Mouse (Mus musculus) heart, embryonic 14.5 days (tissue): ENCODE results near the gene Ms4a14. TPM values are rescaled to one million over a fixed set of nuclear protein-coding genes. Genes with fewer than 3 reads are reported as not detected.

Source experiments
- ATAC-seq: fragments of 200-750 bp; cut with Nextera tagmentation; 2 replicates; pipeline ENCODE4 v1.8.0; 2017; ENCODE audit warnings: low read depth, moderate TSS enrichment; ENCODE audit not compliant: insufficient number of reproducible peaks, insufficient read depth, low FRiP score
- H3K27ac ChIP-seq, 2 experiments: fragments of 200-500 bp in 1 of 2; fragments of 300-500 bp in 1 of 2; sonication (generic) in 1 of 2; replicated peaks in 1 of 2; 2 replicates each; pipeline ENCODE4 v1.5.1; 2012 to 2014; ENCODE audit warnings: low read depth in 2 of 2, low read length in 2 of 2, control low read depth in 1 of 2, mild to moderate bottlenecking in 1 of 2, mixed read lengths in 1 of 2; ENCODE audit not compliant: control insufficient read depth in 1 of 2, insufficient read depth in 1 of 2
- H3K27me3 ChIP-seq: fragments of 300-500 bp; sonication (generic); 2 replicates; pipeline ENCODE4 v1.6.1; 2014; ENCODE audit warnings: mild to moderate bottlenecking, low read length, control low read depth; ENCODE audit not compliant: control insufficient read depth, insufficient read depth
- H3K36me3 ChIP-seq: fragments of 300-500 bp; sonication (generic); 2 replicates; pipeline ENCODE4 v1.6.1; 2014; ENCODE audit warnings: mild to moderate bottlenecking, control low read depth, low read length, mixed read lengths; ENCODE audit not compliant: control insufficient read depth, insufficient read depth
- H3K4me1 ChIP-seq, 2 experiments: fragments of 200-500 bp in 1 of 2; fragments of 300-500 bp in 1 of 2; sonication (generic) in 1 of 2; 2 replicates each; pipeline ENCODE4 v1.6.1; 2012 to 2014; ENCODE audit warnings: low read length in 2 of 2, control low read depth in 1 of 2, mixed read lengths in 1 of 2; ENCODE audit not compliant: control insufficient read depth in 2 of 2, insufficient read depth in 2 of 2
- H3K4me2 ChIP-seq: fragments of 300-500 bp; sonication (generic); 2 replicates; pipeline ENCODE4 v1.6.1; 2014; ENCODE audit warnings: mild to moderate bottlenecking, low read length
- H3K4me3 ChIP-seq, 2 experiments: fragments of 200-500 bp in 1 of 2; fragments of 300-500 bp in 1 of 2; sonication (generic) in 1 of 2; 2 replicates each; pipeline ENCODE4 v1.5.1; 2012 to 2014; ENCODE audit warnings: low read length in 2 of 2, mild to moderate bottlenecking in 2 of 2, control low read depth in 1 of 2, low read depth in 1 of 2, moderate library complexity in 1 of 2; ENCODE audit not compliant: control insufficient read depth in 1 of 2, insufficient read depth in 1 of 2
- H3K9ac ChIP-seq: fragments of 300-500 bp; sonication (generic); 2 replicates; pipeline ENCODE4 v1.6.1; 2014; ENCODE audit warnings: mild to moderate bottlenecking, low read length
- H3K9me3 ChIP-seq: fragments of 300-500 bp; sonication (generic); 2 replicates; pipeline ENCODE4 v1.6.1; 2016; ENCODE audit warnings: low read length, control low read depth; ENCODE audit not compliant: control insufficient read depth
- WGBS: fragments of 180-500 bp; shearing (Covaris S2); extraction: QIAGEN DNeasy Blood & Tissue Kit; methylation state at CpG from one replicate; pipeline ENCODE4 v1.1.7; 2014; 5-methylcytosine and 5-hydroxymethylcytosine counted together
- polyA plus RNA-seq: library from polyadenylated mRNA; unstranded; fragments of >200 nt; fragmentation: Nextera tagmentation; extraction: Ambion mirVana; gene quantifications from 2 replicates; pipeline ENCODE4 v1.2.1, GENCODE M21; 2014

Gene Ms4a14
- polyA plus RNA-seq, 1 experiment from 2014 or later: 0.12 TPM

DNA sequence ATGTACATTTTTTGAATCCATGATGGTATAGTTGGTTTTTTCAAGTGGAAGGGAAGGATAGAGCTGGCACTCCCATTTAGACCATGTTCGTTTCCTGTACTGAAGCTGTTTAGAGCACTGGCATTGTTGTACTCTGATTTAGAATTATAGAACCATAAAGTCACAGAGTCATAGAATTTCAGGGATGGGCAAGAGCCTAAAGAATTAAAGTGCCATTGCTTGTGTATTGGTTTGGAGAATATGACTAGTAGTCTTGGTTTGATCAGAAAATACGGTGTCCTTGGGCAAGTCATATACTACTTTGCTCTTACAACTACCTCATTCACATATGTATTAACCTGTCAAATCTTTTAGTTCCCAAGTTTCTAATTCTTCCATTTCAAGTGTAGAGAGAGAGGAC, 30.5 kb downstream of the Ms4a14 start, which contains the start of gene Ms4a5:
TSS of gene Ms4a5 (minus strand) at position 101 of the 400 bp plus-strand sequence.
- no peak for ATAC-seq
- H3K27ac ChIP-seq: no peak within 1 kb of the TSS
- no peak within 1 kb of the TSS for H3K4me2 ChIP-seq
- 72% methylated on average over 2 of the region's 2 CpGs for whole genome bisulfite sequencing
- H3K9me3 ChIP-seq: no peaks in the 10 kb centered on the region
- H3K9ac ChIP-seq: no peak within 1 kb of the TSS
- H3K36me3 ChIP-seq: no peaks in the 10 kb centered on the region
- no peaks in the 10 kb centered on the region for H3K4me1 ChIP-seq
- no peaks in the 10 kb centered on the region for H3K27me3 ChIP-seq
- no peak within 1 kb of the TSS for H3K4me3 ChIP-seq

DNA sequence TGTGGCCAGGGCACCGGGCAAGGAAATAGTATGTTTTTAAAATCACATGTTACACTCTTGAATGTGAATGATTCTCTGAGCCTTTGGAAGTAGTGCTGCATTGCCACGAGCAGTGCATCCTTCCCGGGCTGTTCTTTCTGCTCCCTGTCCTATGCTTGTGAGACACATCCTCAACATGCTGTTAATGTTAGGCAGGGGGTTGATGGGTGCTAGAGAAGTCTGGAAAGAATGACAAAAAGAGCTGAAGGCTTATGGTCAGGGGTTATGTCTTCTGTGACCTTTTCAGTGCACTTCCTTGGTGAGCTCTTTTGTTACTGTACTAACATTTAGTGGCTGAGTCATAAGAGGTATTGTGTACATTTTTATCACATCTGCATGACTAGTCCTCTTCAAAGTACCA, 34.0 kb downstream of the Ms4a14 start:
- ATAC-seq: no peak
- Histone ChIP-seq H3K27me3 (no peaks in the 10 kb centered on the region), H3K4me1 (no peaks in the 10 kb centered on the region), H3K9me3 (no peaks in the 10 kb centered on the region), H3K4me3 (no peak overlapping the region), H3K9ac (no peak overlapping the region), H3K27ac (no peak overlapping the region), H3K4me2 (no peak overlapping the region), H3K36me3 (no peaks in the 10 kb centered on the region)
- 78% methylated on average over 3 of the region's 3 CpGs for WGBS

- Histone ChIP-seq H3K9ac (no peak overlapping the region), H3K27ac (no peak overlapping the region), H3K27me3 (no peaks in the 10 kb centered on the region), H3K4me3 (no peak overlapping the region), H3K36me3 (no peaks in the 10 kb centered on the region), H3K4me1 (no peaks in the 10 kb centered on the region), H3K4me2 (no peak overlapping the region), H3K9me3 (no peaks in the 10 kb centered on the region)
- ATAC-seq: no peak
- WGBS: 64% methylated on average over 5 of the region's 5 CpGs
Observed at GRCm38 (mm10) chr19:11276431-11276830, 37.8 kb downstream of the Ms4a14 start.

- Histone ChIP-seq H3K9ac (no peak overlapping the region), H3K9me3 (no peaks in the 10 kb centered on the region), H3K27ac (no peak overlapping the region), H3K27me3 (no peaks in the 10 kb centered on the region), H3K36me3 (no peaks in the 10 kb centered on the region), H3K4me2 (no peak overlapping the region), H3K4me3 (no peak overlapping the region), H3K4me1 (no peaks in the 10 kb centered on the region)
- WGBS: 71% methylated on average over 4 of the region's 4 CpGs
- no peak for ATAC-seq
Observed at GRCm38 (mm10) chr19:11266956-11267355, 47.3 kb downstream of the Ms4a14 start.

- H3K4me1 ChIP-seq: no peaks in the 10 kb centered on the region
- no peak for ATAC-seq
- no peak within 1 kb of the TSS for H3K4me2 ChIP-seq
- H3K9me3 ChIP-seq: no peaks in the 10 kb centered on the region
- H3K4me3 ChIP-seq: no peak within 1 kb of the TSS
- H3K27ac ChIP-seq: no peak within 1 kb of the TSS
- no peaks in the 10 kb centered on the region for H3K36me3 ChIP-seq
- H3K9ac ChIP-seq: no peak within 1 kb of the TSS
- WGBS: 69% methylated on average over 8 of the region's 8 CpGs
- H3K27me3 ChIP-seq: no peaks in the 10 kb centered on the region
Observed at GRCm38 (mm10) chr19:11266052-11266845, 48.0 kb downstream of the Ms4a14 start, which contains the start of gene Ms4a1. Gene Ms4a1, minus strand, starts transcription at chr19:11266241.

- H3K4me3 ChIP-seq: no peak overlapping the region
- H3K27me3 ChIP-seq: no peaks in the 10 kb centered on the region
- ATAC-seq: no peak
- H3K4me2 ChIP-seq: no peak overlapping the region
- no peak overlapping the region for H3K27ac ChIP-seq
- 75% methylated on average over 9 of the region's 9 CpGs for WGBS
- H3K36me3 ChIP-seq: no peaks in the 10 kb centered on the region
- no peaks in the 10 kb centered on the region for H3K4me1 ChIP-seq
- no peak overlapping the region for H3K9ac ChIP-seq
- no peaks in the 10 kb centered on the region for H3K9me3 ChIP-seq
Observed at GRCm38 (mm10) chr19:11264602-11265185, 49.6 kb downstream of the Ms4a14 start.

DNA sequence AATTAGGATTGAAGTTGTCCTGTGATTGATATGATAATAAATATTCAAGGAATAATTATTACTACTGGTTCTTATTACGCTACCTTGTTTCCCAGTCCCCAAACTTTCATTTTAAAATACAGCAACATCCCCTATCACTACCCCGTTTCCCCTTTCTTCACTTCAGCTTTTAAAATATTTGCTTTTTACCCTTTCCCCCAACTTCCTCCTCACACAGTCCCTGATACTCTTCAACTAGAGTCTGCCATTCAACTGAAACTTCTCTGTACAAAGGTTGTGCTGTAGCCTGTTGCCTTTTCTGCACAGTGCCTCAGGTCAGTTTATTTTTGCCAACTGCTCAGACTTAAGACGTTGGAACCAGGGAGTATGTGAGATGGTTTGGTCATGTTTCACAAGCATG, 50.7 kb downstream of the Ms4a14 start:
- 72% methylated on average over 3 of the region's 3 CpGs for WGBS

More for the DNA sequence above, 50.7 kb downstream of the Ms4a14 start:
- no peak for ATAC-seq
- Histone ChIP-seq H3K9ac (no peak overlapping the region), H3K27ac (no peak overlapping the region), H3K9me3 (no peaks in the 10 kb centered on the region), H3K27me3 (no peaks in the 10 kb centered on the region), H3K4me1 (no peaks in the 10 kb centered on the region), H3K4me3 (no peak overlapping the region), H3K4me2 (no peak overlapping the region), H3K36me3 (no peaks in the 10 kb centered on the region)
